Mouse (Mus musculus) spleen, postnatal 10 days (tissue): Measurements from ENCODE around the gene Scel.

Experiments used
- DNase-seq, 2 experiments: peaks; one replicate each; pipeline ENCODE4 v3.0.0; 2021 to 2022; ENCODE audit warnings: low spot score in 2 of 2

Gene Scel

DNA sequence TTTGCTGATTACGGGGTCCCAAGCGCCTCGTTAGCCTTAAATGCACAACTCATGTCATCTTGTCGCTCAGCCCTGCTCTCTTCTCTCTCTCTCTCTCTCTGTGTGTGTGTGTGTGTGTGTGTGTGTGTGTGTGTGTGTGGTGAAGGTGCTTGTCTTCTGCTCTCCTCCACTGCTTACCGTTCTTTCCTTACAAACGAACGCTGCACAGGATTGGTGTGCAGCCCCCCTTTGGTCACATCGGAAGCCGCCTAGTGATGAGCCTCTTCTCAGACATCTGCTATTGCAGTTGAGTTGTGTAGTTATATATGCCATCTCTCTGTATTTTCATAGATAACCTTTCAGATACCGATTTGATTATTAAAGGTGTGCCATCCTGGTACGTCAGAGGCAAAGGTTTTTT is 138.0 kb downstream of the Scel start:
- no peak for DNase-seq

DNA sequence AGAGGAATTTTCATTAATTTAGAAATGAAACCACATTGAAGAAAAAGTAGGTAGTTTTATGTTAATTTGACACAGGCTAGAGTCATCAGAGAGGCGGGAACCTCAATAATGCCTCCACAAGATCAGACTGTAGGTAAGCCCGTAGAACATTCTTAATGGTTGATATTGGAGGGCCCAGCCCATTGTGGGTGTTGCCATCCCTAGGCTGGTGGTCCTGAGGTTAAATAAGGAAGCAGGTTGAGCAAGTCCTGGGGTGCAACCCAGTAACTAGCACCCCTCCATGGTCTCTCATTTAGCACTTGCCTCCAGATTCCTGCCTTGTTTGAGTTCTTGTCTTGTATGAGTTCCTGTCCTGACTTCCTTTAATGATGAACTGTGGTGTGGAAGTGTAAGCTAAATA is 138.4 kb downstream of the Scel start:
- no peak for DNase-seq

DNA sequence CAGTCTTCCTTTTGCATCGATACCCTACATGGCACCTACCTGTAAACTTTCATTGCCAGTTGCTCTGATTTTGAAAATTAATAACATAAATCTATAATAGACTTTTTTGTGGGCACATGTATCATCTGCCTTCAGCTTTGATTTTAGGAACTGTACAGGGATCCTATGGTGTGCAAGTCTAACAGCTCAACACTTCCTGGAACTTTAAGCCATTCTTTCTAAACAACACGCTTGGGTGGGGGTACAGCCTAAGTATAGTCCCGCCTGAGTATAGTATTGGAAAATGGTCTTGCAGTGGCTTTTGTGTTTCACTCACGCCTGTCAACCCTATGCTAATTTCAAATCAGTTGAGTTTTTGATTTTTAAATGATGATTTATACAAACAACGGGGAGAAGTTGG is 139.4 kb downstream of the Scel start:
- no peak for DNase-seq

DNA sequence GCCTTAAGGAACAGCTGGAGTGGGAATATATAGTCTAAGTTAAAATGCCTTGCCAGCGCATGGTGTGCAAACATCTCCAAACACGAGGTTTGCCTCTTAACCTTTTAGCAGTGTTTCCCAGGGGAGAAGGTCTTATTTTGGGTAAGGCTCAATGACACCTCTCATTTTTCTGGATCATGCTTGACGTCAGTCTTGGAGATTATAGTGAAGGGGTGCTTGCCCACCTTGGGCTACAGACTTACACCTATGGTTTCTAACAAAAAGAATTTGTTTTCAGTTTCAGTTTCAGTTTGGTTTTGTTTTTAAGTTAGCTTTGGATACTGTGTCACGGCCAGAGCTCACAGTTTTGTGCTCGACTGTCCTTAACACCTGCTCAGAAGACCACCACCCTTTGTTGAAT is 140.7 kb downstream of the Scel start:
- DNase-seq = no peak

DNA sequence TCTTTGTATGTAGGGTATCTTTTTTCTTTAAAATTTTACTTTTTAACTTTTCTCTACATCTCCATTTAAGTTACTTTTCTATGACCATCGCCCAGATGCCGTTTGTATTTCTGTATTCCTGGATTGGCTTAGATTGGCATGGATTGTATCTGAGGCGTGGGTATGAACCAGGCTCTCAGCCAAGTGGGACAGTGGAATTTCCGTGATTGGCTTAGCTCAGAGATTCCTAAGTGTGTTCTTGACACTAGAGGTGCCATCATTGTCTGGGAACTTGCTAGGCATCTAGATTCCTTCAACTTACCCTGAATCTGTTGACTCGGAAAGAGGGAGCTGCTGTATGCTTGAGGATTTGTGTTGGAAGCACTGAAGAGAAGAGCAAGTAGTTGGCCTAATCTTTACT is 142.3 kb downstream of the Scel start:
- no peak for DNase-seq

DNA sequence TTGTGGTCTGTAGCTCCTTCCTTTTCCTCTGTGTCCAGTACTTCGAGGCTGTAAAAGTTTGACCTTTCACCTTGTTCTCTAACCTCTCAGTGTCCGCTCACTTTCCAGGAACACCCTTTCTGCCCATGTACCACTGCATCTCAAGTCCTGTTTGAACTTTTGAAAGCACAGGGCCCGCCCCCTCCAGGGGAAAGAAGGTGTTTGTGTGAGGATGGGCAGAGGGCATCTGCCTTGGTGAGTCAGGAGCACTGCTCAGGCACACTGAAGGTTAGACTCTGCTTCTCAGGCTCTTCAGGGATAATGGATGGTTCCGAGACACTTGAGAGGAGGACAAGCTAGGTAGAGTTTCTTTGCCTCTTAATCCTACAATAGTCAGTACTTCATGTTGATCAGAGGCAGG is 144.7 kb downstream of the Scel start:
- no peak for DNase-seq
